Mouse (Mus musculus) thymus, postnatal 4 days (tissue): ENCODE results near the gene Ttc7b.

Experiments
- DNase-seq: peaks from one replicate; pipeline ENCODE4 v3.0.0; 2021

Ttc7b gene

GRCm38 (mm10) chr12:100261761-100262160 is 258.9 kb downstream of the Ttc7b start:
- no peak for DNase-seq

DNA sequence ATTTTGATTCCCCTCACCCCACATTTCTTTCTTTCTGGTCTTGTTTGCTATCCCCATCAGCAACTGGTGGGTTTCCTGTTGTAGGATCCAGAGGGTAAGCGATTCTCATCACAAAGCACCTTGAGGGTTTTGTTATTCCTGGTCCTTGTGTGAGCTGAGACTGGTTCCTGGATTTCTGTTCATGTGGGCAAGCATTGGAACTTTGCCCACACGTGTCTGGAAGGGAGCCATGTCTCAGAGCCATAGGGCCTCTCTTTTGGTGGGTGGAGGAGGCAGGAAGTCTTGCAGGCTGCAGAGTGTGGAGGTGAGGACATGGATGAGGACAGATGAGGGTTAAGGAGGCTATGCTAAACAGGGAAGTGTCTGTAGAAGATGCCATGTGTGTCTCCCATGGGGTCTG is 260.5 kb downstream of the Ttc7b start:
- no peak for DNase-seq

DNA sequence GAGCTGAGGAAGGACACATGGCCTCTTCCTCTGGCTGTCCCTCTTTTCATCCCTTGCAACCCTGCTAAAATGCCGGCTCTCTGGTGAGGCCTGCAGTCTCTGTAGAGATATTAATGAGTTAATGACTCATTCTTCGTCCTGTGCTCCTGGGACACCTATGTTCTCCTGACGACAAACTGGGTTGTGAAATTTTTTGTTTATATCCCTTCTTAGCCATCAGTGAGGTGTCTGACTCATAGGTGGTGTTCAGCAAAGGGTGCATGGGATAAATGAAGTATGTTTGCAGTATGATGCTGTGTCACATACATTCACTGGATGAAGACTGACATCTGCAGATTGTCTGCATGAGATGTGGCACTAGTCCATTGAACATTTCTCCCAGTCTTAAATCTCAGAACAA is 262.8 kb downstream of the Ttc7b start:
- DNase-seq, result no peak

GRCm38 (mm10) chr12:100255441-100255949 is 265.1 kb downstream of the Ttc7b start:
- no peak for DNase-seq

DNA sequence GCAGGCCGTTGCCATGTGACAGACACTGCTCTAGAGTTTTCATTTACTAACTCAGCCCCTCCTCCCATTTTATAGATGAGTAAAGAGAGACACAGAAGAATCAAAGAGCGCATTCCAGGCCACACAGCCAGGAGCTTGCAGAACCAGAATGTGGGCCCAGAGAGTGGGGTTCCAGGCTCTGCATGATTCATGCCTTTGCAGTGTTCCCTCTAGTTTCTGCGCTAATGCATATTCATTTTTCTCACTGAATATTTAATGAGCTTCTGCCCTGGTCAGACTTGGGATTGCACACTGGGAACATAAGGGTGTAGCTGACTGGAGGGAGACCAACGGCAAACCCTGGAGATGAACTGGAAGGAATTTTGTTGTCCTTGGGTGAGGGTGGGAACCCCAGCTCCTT is 266.2 kb downstream of the Ttc7b start:
- no peak for DNase-seq
